Mouse (Mus musculus) spleen, adult 18-20 months (tissue): ENCODE measurements around the gene Marveld1.

ENCODE experiments used
- DNase-seq, 2 experiments: peaks; one replicate each; pipeline ENCODE4 v3.0.0; 2022; ENCODE audit warnings: mixed read lengths in 2 of 2

The Marveld1 gene

DNA sequence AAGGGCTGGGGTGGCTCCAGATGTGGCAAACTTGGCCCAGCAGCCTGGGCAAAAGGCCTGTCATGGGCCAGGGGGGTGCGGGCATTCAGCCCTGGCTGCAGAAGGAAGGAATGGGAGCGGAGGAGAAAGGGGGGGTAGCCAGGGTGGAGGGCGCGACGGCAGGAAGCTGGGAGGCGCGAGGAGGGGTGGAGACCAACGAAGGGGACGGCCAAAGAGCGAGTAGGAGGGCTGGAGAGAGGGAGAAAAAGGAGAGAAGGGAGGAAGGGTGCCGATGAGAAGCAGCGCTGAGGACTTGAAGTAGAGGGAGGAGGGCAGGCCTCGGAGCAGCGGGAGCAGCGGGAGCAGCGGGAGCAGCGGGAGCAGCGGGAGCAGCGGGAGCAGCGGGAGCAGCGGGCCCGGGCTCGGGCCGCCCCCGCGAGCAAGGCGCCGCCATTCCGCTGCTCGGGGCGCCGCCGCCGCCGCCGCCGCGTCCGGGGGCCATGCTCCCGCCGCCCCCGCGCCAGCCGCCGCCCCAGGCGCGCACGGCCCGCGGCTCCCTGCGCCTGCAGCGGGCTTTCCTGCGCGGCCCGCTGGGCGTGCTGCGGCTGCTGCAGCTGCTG lies at the start of gene Marveld1:
Gene Marveld1, plus strand, starts transcription at position 231 of the 599 bp plus-strand sequence.
- peak; percentile 35 to 43 for DNase-seq

DNA sequence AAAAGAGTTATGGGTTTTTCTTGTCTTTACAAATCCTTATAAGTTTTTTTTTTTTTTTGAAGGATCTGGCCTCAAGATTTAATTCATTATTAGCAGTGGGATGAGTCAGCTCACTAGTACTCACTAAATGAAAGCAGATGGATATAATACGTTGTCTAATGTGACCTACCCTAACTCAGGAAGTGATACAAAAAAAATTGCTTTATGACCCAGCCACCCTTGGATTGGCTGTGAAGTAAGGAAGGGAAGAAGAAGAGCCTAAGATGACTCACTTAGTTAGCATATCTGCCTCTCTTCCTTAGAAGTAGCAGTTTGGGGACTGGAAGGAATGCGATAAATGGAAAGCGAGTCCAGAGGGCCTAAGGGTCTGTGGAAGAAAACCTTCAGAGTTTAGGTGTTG lies 47.8 kb upstream of the Marveld1 start:
- no peak for DNase-seq

DNA sequence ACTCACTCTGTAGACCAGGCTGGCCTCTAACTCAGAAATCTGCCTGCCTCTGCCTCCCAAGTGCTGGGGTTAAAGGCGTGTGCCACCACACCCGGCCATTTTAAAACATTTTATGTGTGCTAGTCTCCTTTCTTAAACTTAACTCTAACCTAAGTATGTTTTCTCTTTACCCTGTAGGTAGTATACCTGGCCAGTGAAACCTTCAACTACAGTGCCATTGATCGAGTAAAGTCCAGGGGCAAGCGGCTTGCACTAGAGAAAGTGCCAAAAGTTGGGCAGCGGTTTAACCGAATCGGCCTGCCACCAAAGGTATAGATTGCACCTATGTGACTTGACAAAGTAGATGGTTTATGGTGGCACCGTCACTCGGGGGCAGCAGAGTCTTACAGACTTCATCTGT lies 42.5 kb upstream of the Marveld1 start:
- DNase-seq: no peak

DNA sequence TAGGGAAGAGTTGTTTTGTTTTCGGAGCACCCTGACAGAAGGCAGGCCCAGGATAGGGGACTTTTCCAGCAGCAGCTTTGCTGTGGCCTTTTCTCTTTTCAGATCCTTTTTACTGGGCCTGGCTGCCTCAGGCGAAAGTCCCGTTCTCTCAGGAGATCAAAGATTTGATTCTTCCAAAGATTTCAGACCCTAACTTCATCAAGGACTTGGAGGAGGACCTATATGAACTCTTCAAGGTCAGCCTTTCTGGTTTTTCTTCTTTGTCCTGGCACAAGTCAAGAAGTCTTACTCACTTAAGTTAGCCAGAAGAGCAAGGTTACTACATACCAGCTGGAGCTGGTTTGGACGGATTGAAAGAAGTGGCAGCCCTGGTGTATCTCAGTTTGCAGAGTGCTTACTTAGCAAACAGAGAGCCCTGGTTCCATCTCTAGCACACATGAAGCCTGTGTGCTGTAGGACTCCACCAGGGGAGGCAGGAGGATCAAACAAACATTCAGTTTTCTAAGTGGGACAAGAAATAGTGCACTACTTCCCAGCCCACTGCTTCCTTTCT lies 31.3 kb upstream of the Marveld1 start:
- DNase-seq: no peak

DNA sequence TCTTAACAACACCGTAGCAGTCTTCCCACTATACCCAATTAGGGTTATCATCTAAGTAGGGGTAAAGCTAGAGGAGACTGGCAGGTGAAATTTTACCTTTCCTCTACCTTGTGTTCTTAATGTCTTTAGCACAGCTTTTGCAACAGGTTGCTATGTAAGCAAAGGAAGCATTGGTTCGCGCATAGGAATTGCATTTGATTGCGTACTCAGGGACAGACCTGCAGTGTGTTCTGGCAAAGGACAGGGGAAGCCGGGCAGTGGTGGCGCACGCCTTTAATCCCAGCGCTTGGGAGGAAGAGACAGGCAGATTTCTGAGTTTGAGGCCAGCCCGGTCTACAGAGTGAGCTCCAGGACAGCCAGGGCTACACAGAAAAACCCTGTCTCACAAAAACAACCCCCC lies 29.1 kb upstream of the Marveld1 start:
- DNase-seq: no peak

DNA sequence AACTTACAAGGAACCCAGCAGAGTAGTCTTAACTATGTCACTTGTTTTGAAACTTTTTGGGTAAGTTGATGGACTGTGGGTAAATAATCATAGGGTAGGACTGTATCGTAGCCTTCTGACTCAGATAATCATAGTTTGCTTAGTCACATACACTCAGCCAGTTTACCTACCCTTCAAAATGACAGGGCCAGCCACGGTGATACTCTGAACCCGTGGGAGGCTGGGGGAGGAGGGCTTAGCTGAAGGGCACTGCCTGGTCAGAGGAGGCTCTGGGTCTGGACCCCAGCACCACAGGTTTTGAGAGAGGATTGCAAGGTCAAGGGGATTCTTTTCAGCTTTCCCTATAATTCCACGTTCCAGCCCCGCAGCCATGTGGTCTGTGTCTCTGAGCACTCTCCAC lies 28.6 kb upstream of the Marveld1 start:
- DNase-seq: no peak

DNA sequence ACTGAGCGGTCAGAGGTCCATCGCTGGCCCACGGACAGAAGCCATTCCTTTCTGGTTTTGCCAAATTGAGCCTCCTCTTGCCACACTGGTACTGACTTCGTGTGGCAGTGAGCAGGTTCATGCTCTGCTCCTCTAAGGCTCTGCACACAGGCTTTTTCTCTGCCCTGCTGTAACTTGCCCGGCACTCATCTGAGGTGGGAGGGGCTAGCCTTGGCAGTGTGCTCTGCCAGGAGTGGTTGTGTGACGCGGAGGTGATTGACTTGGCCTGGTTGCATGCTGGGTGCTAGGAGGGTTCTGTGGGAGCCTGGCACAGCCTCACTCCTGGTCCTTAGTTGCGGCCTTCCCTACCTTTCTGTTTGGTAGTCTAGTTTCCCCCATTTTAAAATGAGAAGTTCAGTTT lies 26.7 kb upstream of the Marveld1 start:
- no peak for DNase-seq

DNA sequence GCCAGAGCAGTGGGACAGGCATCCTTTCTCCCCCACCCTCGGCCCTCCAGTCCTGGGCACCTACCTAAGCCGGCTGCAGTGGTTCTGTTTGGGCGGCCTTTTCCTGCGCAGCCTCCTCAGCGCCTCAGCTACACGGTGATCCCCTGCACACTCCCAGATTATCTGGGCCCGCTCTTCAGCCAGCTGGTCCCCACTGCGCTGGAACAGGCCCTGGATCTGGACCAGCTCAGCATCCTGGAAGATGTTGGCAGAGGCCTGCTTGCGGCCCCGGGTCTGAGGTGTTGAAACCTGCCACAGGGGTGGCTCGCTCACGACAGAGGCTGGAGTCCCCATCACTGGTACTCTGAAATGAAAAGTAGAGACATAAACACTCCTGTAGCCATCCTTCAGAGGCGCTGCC lies 22.5 kb upstream of the Marveld1 start:
- no peak for DNase-seq

DNA sequence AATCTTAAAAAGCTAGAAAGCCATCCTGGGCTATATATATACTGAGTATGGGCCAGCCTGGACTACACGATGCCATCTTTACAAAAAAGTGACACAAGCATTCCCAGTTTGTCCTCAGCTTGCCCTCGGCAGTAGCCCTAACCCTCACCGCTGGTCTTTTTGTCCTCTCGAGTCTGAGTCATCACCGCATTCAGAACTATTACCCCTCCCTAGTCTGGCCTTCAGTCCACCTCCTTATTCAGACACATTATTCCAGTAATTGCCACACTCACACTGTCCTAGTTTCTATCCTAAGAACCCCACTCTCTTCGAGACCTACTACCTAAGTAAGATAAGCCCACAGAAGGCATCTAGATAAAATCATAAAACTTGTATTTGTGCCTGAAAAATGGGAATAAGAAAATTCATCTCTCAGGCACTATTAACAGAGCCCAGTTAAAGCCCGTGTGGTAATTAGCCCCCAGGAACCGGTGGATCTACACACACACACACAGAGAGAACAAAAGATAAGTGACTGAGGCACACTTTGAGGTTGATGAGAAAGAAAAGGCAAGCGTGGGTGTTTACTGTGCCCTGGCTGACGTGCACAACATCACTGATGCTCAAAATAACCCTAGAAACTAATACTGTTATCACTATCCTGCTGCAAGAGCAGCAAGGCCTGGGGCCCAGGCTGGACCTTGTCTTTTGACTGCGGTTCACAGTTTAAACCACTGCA lies 21.5 kb upstream of the Marveld1 start:
- no peak for DNase-seq

DNA sequence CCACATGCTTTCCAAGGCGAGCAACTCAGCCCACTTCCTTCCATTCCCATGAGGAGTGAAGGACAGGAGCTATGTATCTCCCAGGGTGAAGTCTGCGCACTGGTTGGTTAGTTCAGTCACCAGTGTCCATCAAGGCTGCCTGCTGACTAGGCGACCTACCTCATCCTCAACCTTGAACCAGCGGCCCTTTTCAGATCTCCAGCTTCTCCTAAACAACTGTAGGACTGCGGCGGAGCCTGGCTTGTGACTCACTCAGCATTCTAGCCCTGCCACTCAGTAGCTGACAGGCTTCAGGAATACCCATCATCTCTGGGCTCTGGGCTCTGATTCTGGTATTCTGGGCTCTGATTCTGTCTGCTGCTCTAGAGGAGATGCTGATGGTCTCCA lies 21.0 kb upstream of the Marveld1 start:
- no peak for DNase-seq

DNA sequence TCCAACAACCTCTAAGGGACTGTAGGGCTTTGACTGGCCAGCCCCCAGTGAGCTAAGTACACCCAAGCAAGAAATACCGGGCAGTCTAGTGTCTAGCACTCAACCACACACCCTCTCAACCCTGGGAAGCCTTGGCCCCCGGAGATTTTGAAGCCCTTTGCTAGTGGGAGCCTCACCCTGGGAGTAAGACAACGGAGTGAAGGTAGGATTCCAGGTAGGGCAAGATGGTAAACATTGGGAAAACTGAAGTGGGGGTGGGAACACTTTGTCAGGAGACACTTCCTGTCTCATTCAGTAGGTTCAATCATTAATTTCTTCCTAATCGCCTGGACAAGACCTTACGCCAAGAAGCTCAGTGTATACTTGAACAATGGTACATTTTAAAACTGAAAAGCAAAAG lies 20.2 kb upstream of the Marveld1 start:
- no peak for DNase-seq

DNA sequence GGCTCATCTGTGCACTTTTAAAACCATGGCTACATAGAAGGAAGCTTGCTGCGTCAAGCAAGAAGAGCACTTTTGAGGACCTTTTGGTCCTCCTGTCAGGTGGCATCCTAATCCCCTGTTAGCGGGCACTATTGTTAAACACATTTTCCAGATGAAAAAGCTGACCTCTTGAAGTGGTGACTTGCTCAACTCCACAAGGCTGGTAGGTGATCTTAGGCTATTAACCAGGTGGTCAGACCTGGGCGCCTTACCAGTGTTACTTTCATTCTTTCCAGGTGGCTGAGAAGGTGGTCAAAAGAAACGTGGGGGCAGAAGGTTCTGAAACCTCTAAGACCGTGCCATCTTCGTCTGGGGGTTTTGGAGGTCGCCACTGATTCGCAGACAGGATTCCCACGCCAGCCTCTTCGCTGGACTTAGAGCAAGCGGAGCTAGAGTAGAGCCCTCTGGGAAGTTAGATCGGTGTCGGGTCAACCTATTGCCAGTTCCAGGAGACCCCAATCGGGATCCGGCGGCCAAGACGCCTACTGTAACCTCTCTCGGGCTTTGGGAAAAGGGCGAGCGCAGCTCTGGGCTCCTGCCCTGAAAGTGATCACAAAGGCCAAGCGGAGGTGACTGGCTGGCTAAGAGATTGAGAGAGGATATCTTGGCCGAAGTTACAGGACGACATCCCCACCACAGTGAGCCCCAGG lies 19.0 kb upstream of the Marveld1 start:
- no peak for DNase-seq

DNA sequence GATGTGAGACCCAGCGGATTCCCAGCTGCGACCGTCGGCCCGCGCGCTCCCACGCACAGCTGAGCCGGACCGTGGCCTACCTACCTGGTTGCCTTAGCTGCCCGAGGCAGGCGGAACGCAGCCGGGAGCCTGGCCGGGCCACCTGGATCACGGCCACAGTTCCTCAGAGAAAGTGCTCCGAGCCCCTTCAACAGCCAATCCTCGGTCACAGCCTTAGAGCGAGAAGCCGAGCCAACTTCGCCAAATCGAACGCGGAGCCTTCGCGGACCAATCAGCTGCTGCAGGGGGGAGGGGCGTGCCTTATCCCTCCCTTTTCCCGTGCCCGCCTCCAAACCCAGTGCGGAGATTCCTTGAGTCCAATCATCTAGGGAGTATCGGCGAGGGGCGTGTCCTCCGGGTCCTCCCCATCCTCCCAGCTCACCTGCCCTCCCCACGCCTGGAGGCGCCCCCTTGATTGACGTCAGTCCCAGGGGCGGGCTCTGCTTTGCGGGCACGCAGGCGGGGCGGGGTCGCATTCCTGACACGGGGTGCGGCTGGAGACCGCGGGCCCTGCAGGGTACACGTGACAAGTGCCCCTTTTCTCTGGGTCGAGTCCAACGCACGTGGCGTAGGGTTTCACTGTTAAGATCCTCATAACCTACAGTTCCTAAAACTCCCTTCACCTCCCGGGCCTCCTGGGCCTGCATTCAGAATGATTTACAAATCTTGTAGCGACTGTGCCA lies 18.3 kb upstream of the Marveld1 start, which contains the start of gene Avpi1:
Gene Avpi1, minus strand, starts transcription at position 273 of the 722 bp plus-strand sequence.
- peak; percentile 88 to 93 for DNase-seq

DNA sequence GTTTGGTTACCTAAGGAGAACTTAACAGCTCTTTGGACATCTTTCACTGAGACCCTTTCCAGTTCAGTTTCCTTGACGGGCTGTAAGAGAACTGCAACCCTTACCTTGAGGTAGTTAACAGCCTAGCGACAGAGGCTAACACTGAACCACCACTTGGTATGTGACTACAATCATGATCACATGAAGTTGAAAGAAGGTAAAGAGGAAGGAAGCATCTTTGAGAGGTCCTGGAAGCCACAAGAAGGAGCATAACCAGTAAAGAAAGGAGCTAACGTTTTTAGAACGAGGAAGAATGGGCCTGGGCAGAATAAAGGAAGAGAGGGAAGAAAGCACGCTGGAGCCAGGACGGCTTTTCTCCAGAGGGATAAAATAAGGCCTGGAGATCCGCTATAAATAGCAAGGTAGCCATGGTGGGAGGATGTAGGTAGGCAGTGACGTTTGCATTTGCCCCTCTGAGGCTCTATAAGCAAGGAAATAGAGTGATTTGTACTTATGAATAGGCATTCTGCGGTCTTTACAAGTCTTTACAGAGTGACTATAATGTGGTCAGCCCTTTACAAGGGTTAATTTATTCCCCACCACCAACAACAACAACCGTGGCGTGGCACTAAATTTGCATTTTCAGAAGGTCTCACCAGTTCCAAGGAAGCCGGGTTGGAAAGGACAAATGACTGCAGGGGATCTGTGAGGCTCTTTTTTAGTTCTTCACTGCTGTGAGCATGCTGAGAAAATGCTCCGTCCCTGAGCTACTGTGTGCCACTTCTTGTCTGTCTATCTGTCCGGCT lies 17.5 kb upstream of the Marveld1 start:
- no peak for DNase-seq

DNA sequence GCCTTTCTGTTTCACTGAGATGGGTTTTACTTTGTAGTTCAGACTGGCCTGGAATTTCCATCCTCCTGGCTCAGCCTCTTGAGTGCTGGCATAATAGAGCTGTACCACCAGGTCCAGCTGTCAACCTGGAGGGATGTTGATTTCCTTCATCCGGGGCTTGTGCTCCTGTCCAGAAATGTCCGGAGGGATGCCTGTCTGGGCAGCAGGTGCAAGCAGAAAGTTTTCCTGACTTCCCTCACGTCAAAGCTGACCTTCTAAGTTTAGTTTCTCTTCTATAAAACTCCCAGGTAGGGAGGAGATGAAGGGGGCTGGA lies 16.9 kb upstream of the Marveld1 start:
- no peak for DNase-seq

DNA sequence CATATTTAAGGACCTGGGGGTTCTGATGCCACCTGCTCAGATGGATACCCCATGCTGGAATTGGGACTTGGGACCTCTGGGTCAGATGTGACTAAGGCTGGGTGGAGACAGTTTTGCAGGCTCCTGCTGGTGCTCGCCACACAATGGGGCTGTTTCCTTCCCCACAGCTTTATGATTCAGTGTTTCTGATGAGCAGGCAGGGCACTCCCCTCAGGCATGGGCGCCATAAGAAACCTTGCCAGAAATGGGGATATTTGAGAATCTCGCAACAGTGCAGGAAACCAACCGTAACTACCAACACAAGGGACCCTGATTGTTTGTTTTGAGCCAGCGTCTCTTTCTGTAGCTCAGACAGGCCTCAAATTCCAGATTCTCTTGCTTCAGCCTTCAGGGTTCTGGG lies 16.1 kb upstream of the Marveld1 start:
- no peak for DNase-seq

DNA sequence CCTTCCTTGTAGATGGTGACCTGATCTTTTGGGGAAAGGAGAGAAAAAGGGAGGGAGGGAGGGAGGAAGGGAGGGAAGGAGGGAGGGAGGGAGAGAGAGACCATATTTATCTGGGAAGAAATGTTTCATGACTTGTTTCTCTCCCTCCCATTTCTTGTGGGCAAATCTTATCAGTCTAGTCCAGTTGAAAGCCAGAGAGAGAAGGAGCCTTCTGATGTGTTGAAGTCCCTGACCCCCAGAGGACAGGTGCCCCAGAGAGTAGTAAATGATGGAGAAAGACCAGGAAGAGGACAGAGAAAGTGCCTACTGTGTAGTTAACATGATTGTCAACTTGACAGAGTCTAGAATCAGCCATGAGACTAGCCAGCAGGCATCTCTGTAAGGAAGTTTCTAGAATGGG lies 12.1 kb upstream of the Marveld1 start:
- no peak for DNase-seq

DNA sequence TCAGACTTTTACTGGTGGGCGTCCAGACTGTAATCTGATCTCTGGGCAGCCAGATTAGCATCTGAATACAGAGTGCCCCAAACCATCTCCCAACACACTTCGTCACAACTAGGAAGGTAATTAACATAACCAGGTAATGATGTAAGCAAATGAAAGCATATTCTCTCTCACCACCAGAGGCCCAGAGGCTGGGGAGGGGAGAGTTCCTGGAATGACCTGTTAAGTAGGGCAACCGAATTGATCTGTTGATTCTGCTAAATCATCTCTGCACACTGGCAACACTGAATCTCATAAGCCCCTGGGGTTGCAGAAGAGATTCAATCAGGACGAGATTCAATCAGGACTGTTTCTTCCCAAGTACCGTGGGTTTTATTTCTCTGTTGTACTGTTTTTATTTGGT lies 11.1 kb upstream of the Marveld1 start:
- DNase-seq: no peak

DNA sequence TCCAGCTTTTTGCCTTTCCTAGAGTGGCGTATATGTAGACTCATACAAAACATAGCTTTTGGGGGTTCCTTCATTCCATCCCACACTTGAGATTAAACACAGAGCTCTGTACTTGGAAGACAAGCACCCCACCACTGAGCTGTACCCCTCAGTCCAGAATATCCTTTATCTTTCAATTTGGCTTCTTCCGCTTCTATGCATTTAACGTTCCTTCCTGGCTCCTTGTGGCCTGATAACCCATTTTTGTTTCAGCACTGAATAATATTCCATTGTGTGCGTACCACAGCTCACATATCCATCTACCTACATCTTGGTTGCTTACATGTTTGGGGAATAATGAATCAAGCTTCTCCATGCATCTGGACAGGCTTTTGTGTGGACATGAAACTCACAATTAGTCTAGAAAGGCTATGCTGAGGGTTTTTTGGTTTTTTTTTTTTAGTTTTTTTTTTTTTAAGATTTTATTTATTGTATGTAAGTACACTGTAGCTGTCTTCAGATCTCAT lies 10.0 kb upstream of the Marveld1 start:
- no peak for DNase-seq

DNA sequence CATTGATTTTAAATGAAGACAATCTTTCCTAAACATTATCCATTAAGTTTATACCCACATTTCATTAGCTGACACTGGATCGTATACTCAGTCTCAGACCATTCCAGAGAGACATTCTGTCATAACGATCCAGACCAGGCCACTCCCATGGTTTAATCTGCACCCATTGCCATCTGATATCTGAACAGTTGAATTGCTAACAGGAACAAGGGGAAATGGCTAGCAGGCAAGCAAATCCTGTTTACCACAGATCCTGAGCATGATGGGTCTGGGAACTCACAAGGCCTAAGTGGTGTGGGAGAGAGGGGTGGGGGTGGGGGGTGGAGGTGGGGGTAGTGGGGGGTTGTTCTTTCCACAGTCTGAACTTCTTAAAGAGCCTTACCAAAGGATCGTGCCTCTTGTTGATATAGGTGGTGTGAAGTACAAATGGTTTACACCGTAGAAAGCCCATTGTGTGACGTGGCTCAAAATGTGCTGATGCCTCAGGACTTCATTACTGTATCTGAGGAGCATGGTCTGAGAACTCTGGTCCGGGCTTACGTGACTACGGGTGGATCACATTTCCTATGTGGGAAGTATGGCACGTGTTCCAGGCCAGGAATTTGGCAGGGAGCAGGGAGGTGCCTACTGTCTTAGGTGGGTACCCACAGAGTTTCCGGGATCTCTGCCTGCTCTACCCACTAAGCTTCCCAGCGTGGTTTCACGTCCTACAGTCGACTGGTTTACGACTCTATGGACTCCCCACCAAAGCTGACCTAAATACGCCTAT lies 8.5 kb upstream of the Marveld1 start:
- DNase-seq: no peak

DNA sequence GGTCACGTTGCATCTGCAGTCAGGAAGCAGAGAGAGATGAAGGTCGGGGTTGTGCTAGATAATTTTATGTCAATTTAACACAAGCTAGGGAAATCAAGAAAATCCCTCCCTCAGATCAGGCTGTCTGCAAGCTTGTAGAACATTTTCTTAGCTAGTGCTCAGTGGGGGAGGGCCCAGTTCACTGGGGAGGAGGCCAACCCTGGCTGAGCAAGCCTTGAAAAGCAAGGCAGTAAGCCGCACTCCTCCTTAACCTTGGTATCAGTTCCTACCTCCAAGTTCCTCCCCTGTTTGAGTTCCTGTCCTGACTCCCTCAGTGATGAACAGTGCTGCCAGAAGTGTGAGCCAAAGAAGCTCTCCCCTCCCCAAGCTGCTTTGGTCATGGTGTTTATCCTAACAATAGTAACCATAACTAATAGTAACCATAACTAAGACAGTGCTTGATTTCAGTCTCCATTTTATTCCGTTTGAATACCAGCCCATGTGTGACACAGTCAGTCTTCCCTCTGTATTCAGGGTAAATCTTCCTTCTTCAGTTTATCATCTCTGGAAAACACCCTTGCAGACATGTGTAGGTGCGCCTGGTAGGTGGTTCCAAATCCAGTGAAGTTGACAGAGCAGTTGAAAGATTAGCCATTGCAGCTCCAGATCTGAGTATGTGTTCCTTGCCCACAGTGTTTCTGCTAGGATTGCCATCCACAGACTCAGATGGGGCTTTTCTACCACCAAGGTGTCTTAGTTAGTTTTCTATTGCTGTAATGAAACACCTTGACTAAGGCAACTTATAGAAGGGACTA lies 7.3 kb upstream of the Marveld1 start:
- no peak for DNase-seq
